Mouse (Mus musculus) liver, adult 2 months (tissue): ENCODE measurements around the gene Gm9936.

Source experiments
- CTCF ChIP-seq: fragments of 200-500 bp; IDR thresholded peaks from 2 replicates; pipeline ENCODE4 v1.5.1; 2011; ENCODE audit warnings: low read depth, low read length, control low read depth
- POLR2A ChIP-seq: fragments of 200-500 bp; IDR thresholded peaks from 2 replicates; pipeline ENCODE4 v1.6.1; 2011; ENCODE audit warnings: low read length, control low read depth; ENCODE audit not compliant: insufficient read depth; ENCODE audit errors: extremely low read depth

GRCm38 (mm10) chr5:114897374-114897793 lies 38.9 kb upstream of the Gm9936 start:
- no peak for TF ChIP-seq CTCF
- TF ChIP-seq POLR2A, result no peak
